Mouse (Mus musculus): ENCODE measurements around the gene Gnb1l. TPM values are rescaled to one million over a fixed set of nuclear protein-coding genes. Genes with fewer than 3 reads are reported as not detected.

Gene Gnb1l
- total RNA-seq, 2 experiments from 2014 or later: 6.0 to 6.5 TPM

- Histone ChIP-seq H3K4me3 (no peak overlapping the region), H3K27ac (no peak overlapping the region)
- no peak for TF ChIP-seq CTCF (IDR thresholded peaks at IDR 0.05)
- intact Hi-C loops (cut with DNase I): no loop called here
- DNase-seq (ENCODE audit: extremely low spot score in 1 of 2, low spot score in 2 of 2): no peak
Measured at GRCm38 (mm10) chr16:18556461-18556860, 57.9 kb downstream of the Gnb1l start.

DNA sequence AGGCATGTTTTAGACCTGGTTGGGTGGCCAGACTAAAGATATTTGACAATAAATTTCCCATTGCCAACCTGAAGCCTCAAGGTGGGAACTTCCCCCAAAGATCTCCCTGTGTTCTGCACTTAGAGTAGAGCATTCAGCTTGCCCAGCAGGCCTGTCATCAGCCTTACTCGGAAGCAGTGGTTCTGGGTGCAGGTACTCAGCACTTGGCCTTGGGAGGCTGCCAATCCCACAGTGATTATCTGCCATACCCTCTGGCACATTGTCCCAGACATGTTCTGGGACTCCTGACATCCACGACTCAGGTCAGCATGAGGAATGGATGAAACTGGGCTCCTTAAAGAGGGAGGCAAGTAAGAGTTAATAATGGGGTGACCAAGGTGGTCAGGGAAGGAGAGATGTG lies 66.0 kb downstream of the Gnb1l start:
- TF ChIP-seq CTCF (IDR thresholded peaks at IDR 0.05): no peak
- no peak overlapping the region for H3K27ac ChIP-seq
- H3K4me3 ChIP-seq: no peak overlapping the region
- intact Hi-C loops (cut with DNase I): no loop called here
- DNase-seq (ENCODE audit: extremely low spot score in 1 of 2, low spot score in 2 of 2): no peak

- no peak overlapping the region for H3K27ac ChIP-seq
- intact Hi-C loops (cut with DNase I): no loop called here
- TF ChIP-seq CTCF (IDR thresholded peaks at IDR 0.05): no peak
- no peak overlapping the region for H3K4me3 ChIP-seq
- no peak for DNase-seq (ENCODE audit: extremely low spot score in 1 of 2, low spot score in 2 of 2)
Measured at GRCm38 (mm10) chr16:18568599-18568998, 70.1 kb downstream of the Gnb1l start.

GRCm38 (mm10) chr16:18574196-18574595 lies 75.7 kb downstream of the Gnb1l start:
- DNase-seq (ENCODE audit: extremely low spot score in 1 of 2, low spot score in 2 of 2): no peak
- TF ChIP-seq CTCF (IDR thresholded peaks at IDR 0.05): no peak
- H3K4me3 ChIP-seq: no peak overlapping the region
- intact Hi-C loops (cut with DNase I): no loop called here
- H3K27ac ChIP-seq: no peak overlapping the region

DNA sequence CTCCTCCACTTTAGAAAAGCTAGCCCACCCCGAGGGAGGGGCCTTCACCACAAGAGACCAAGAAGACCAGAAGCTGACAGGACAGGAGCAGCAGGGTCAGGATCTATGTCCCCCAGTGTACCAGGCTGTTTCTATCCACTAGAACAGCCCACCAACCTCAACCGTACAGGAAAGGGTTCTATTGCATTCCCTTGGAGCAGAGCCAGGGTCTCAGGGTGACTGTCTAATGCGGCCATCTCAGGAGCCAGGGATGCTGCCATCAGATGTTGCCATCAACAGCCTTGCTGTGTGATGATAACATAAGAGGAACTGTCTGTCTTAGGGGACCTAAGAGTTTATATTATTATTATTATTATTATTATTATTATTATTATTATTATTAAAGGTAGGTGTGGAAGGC lies 78.6 kb downstream of the Gnb1l start:
- Histone ChIP-seq H3K27ac (no peak overlapping the region), H3K4me3 (no peak overlapping the region)
- TF ChIP-seq CTCF (IDR thresholded peaks at IDR 0.05): no peak
- no peak for DNase-seq (ENCODE audit: extremely low spot score in 1 of 2, low spot score in 2 of 2)
- intact Hi-C loops (cut with DNase I): no loop called here

- TF ChIP-seq CTCF (IDR thresholded peaks at IDR 0.05): no peak
- intact Hi-C loops (cut with DNase I): no loop called here
- no peak overlapping the region for H3K27ac ChIP-seq
Measured at GRCm38 (mm10) chr16:18577599-18578160, 79.2 kb downstream of the Gnb1l start.

GRCm38 (mm10) chr16:18580389-18580788 lies 81.9 kb downstream of the Gnb1l start:
- DNase-seq (ENCODE audit: extremely low spot score in 1 of 2, low spot score in 2 of 2): no peak
- intact Hi-C loops (cut with DNase I): no loop called here
- Histone ChIP-seq H3K4me3 (no peak overlapping the region), H3K27ac (no peak overlapping the region)
- no peak; the same call in 1 of the 2 replicates for TF ChIP-seq CTCF (IDR thresholded peaks at IDR 0.05)

More at GRCm38 (mm10) chr16:18577599-18578160, 79.2 kb downstream of the Gnb1l start:
- H3K4me3 ChIP-seq: no peak overlapping the region
- DNase-seq (ENCODE audit: extremely low spot score in 1 of 2, low spot score in 2 of 2): no peak

GRCm38 (mm10) chr16:18581050-18581622 lies 82.6 kb downstream of the Gnb1l start:
- H3K27ac ChIP-seq: no peak overlapping the region
- intact Hi-C loops (cut with DNase I): no loop called here
- peak overlapping the region; percentile 30 for H3K4me3 ChIP-seq
- no peak for DNase-seq (ENCODE audit: extremely low spot score in 1 of 2, low spot score in 2 of 2)
- TF ChIP-seq CTCF (IDR thresholded peaks at IDR 0.05): no peak

GRCm38 (mm10) chr16:18581623-18582205 lies 83.2 kb downstream of the Gnb1l start:
- Histone ChIP-seq H3K4me3 (peak overlapping the region; percentile 30), H3K27ac (no peak overlapping the region)
- no peak for TF ChIP-seq CTCF (IDR thresholded peaks at IDR 0.05)
- intact Hi-C loops (cut with DNase I): no loop called here
- DNase-seq (ENCODE audit: extremely low spot score in 1 of 2, low spot score in 2 of 2): no peak

GRCm38 (mm10) chr16:18582426-18583148 lies 84.1 kb downstream of the Gnb1l start:
- Histone ChIP-seq H3K4me3 (no peak overlapping the region; the same call in 1 of the 2 replicates), H3K27ac (no peak overlapping the region)
- intact Hi-C loops (cut with DNase I): no loop called here
- no peak for DNase-seq (ENCODE audit: extremely low spot score in 1 of 2, low spot score in 2 of 2)
- TF ChIP-seq CTCF (IDR thresholded peaks at IDR 0.05): no peak

GRCm38 (mm10) chr16:18583169-18583568 lies 84.7 kb downstream of the Gnb1l start:
- no peak overlapping the region for H3K27ac ChIP-seq
- no peak overlapping the region for H3K4me3 ChIP-seq
- intact Hi-C loops (cut with DNase I): no loop called here
- TF ChIP-seq CTCF (IDR thresholded peaks at IDR 0.05): no peak
- no peak for DNase-seq (ENCODE audit: extremely low spot score in 1 of 2, low spot score in 2 of 2)

- no peak for DNase-seq (ENCODE audit: extremely low spot score in 1 of 2, low spot score in 2 of 2)
- Histone ChIP-seq H3K27ac (no peak overlapping the region), H3K4me3 (no peak overlapping the region)
- intact Hi-C loops (cut with DNase I): no loop called here
- TF ChIP-seq CTCF (IDR thresholded peaks at IDR 0.05): no peak
Measured at GRCm38 (mm10) chr16:18583673-18584357, 85.3 kb downstream of the Gnb1l start.
